Mouse (Mus musculus) mesoderm, embryonic 11.5 days (tissue): ENCODE data around the gene Usb1.
A peak's percentile ranks its signal among the peaks of the same experiment; 100 is the strongest.

ENCODE experiments used
- DNase-seq: peaks from one replicate; pipeline ENCODE4 v3.0.0-alpha.2; 2012; ENCODE audit warnings: low read depth, low spot score

The Usb1 gene

GRCm38 (mm10) chr8:95335706-95336105, 3.6 kb downstream of the Usb1 start:
- no peak for DNase-seq

GRCm38 (mm10) chr8:95336363-95336762, 4.3 kb downstream of the Usb1 start:
- DNase-seq: no peak

DNA sequence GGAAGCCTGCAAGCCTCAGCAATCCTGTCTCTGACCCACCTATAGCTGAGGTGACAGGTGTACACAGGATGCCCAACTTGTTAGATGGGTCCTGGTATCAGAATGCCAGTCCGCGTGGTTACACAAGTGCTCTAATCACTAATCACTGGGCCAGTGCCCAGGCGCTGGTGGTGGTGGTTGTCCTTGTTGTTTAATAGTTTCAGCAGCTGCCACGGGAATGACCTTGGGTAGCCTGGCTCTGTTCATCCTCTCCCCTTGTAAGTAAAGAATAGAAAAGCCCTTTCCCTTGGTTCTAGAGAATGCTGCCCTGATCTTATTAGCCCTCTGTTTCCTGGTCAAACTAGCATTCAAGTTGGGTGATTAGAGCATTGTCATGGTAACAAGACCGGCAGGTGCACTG, 9.6 kb downstream of the Usb1 start:
- DNase-seq: no peak

- DNase-seq: no peak
These were observed 12.6 kb downstream of the Usb1 start for GRCm38 (mm10) chr8:95344668-95345067.

GRCm38 (mm10) chr8:95346643-95347545, 14.8 kb downstream of the Usb1 start:
- peak; percentile 81 for DNase-seq

GRCm38 (mm10) chr8:95348356-95348755, 16.3 kb downstream of the Usb1 start:
- no peak for DNase-seq

DNA sequence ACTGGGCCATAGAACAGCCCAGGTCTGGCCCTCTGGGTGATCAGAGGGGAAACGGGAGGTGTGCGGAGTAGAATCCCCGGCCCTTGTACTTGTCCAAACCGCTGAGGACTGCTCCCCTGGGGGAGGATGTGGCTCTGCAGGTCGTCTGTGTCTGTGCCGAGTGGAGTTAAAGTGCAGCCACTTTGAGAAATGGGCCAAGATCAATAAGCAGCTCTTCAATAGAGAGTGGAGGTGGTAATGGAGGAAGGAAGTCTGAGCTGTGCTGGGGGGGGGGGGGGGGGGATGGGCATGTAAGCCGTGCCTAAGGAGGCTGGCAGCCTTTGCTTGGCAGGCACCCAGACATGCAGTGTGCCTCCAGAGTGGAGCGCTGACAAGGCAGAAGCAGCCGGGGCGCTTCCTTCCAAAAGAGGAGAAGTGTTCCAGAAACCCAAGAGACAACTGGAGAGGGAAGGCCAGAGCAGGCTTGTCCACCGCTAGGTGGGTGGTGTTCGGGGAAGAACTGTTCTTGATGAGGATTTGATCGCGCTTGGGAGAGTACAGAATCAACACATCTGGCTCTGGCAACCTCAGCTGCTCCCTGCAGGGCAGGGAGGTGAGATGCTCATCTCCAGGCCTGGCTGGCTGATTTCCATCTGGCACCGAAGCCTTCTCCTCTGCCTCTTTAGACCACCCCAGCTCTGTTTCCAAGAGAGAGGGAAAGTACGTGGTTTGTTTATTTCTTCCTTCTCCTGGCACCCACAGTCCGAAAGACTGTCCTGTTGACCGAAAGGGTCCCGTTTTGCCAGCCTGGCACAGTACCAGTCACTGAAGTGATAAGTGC, 16.9 kb downstream of the Usb1 start:
- DNase-seq: peak; percentile 8

DNA sequence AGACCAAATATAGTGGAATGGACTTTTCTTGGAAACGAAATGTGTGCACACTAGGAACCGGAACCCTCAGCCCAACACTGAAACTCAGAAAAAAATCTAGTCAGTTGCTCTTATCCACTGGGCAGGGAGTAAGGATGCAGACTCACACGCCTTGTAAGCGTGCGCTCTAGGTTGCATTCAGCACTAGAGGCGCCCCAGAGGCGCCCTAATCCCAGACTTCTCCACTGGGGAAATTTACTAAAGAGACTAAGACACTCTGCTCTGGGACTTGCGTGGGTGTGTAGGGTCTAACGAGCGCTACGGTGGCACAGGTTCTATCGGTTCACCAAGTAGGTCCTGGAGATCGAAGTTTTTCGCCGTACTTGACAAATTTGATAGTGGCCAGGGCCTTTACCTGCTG, 19.4 kb downstream of the Usb1 start:
- peak; percentile 56 for DNase-seq

GRCm38 (mm10) chr8:95352151-95352870, 20.2 kb downstream of the Usb1 start, which contains the start of gene Mmp15:
Mmp15 (plus strand) TSS chr8:95352268.
- DNase-seq: peak; percentile 77

DNA sequence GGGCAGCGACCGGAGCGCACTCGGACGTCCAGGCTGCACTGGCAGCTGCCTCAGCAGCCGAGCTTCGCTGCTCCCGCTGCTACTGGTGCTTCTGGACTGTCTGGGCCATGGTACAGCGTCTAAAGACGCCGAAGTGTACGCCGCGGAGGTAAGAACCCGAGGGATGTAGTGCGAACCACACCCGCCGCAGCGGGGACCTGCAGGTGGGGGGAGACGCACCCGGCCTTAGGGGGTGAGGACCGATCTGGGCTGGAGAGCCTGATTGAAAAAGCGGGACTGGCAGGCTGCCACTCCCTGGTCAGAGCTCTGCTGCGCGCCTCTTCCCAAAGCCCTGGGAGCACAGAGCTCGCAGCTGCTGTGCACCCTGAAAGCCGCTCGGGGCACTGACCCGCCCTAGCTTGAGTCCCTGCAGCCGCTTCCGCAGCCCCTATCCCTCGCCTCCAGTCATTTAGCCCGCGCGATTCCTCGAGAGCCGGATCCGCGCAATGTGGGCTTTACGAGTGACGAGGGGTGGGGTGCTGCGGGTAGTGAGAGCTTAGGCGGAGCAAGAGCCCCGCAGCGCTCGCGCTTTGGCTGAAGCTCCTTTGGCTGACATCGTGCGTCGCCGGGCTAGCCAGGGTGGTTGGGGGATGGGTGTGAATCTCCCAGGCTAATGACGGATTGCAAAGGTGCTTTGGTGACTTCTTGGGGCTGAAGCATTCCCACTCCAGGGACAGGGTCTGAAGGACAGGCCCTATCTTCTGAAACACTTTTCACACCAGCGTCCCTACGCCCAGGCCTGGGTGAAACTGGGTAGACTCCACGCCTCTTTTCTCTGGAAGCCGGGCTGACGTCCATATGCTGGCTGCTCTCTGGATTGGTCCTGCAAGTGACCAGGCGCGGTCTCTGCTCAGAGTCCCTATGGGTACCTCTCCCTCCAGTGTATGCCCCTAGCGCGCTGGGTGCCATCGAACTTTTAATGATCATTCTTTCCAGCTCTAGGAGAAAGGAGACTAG, 21.1 kb downstream of the Usb1 start:
- DNase-seq: peak; percentile 64

DNA sequence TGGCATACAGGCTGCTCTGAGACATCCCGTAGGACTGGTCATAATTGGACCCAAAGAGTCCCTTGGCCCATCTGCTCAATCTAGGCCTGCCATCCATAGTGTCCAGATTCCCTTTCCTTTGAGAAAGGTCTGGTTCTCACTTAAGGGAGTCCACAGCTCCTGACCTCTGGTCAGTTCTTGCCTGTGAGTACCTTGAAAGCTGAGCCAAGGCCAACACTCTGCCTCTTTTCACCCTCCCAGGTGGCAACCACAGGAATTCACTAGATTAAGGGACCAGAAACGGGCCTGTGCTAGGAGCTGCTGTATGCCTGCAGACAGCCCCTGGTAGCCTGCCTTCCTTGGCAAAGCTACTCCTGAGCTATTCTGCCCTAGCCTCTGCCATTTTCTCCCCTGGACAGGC, 22.5 kb downstream of the Usb1 start:
- DNase-seq: no peak

GRCm38 (mm10) chr8:95358550-95359411, 26.7 kb downstream of the Usb1 start:
- no peak for DNase-seq

DNA sequence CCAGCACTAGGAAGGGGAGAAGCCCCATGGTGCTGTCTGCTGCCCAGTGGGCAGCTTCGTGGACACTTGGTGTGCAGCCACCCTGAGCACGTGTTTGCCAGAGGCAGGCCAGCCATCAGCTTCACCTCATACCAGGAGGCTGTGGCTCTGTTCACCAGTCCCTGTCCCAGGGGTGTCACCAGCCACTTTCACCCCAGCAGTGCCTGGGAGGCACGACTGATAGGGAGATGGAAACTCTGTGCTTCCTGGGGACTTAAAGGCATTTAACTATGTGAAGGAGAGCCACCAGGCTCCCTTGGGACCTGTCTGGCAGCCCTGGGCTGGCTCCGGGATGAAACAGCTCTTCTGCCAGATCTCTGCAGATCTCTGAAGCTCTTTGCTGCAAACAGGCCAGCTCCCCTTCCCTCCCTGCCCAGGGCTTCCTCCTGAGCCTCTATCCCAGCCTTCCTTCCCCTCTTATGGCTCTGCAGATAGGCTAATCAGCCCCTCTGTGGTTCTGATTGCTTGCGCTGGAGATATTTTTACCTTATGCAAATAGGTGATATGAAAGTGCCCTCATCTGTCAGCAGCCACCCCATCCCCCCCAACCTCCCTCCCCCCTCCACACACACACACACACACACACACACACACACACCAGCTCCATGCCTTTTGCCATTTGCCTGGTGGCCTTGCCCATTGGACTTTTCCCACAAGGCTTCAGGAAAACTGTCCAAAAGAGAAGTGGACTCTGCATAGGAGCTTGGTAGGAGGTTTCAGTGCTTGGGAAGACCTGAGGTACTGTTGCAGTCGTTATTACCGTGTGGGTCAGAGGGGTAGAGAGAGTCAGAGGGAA, 28.3 kb downstream of the Usb1 start:
- DNase-seq: no peak

GRCm38 (mm10) chr8:95361016-95361341, 28.9 kb downstream of the Usb1 start:
- no peak for DNase-seq

- DNase-seq: no peak
These were observed 30.2 kb downstream of the Usb1 start for GRCm38 (mm10) chr8:95362272-95362671.

- no peak for DNase-seq
These were observed 31.8 kb downstream of the Usb1 start for GRCm38 (mm10) chr8:95363849-95364248.

- peak; percentile 30 for DNase-seq
These were observed 37.7 kb downstream of the Usb1 start for GRCm38 (mm10) chr8:95369581-95370326.

DNA sequence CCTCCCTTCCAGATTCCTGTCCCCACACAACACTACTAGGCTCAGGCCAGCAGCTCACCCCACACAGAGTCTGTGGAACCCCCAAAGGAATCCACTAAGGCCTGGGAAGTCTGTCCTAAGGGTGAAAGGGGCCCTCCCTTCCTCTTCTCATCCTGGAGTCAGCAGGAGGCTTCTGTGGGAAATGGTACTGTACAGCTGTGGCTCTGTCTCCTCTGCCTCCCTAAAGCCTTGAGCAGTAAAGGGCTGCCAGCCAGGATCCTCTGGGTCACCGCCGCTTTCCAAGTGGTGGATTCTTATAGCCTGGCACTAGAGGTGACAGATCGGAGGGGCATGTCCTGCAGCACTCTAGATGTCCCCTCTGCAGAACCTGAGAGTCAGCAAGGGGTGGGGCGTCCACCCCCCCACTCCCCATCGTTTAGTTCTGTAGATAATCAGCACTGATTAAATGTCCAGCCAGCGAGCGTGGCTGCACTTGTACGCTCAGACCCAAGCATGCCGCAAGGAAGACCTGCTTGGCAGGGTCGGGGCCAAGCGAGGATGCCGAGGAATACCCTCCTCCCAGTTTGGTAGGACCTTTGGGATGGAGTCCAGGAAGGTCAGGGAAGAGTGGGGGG, 41.4 kb downstream of the Usb1 start:
- no peak for DNase-seq
